Mouse (Mus musculus): ENCODE measurements at regions not wholly inside any gene's neighbourhood (a gene's known extent, or its start where the extent isn't known, plus 50 kb on each side); places are given as distances from the start of the nearest gene placed in this dataset.

DNA sequence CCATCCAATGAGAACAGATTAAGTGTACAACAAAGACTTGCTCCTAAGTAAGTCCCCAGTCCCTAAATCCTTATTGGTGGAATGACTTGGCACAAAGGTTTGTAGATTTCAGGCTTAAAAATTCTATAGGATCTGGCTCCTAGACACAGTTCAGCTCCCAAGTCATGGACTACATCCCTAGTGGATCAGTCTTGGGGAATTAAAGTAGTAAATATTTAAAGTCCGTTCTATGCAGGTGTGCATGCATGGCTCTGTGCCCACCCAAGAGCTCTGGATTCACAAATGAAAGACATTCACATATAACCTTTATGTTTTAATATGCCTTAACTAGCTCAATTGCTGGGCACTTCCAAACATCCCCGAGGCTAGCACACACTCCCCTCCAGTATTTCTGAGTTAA, 162.8 kb downstream of the Akr1d1 start:
- TF ChIP-seq POLR2A (IDR thresholded peaks at IDR 0.05; ENCODE audit: insufficient read depth, low read depth, low read length) = no peak
- no peak for TF ChIP-seq EP300 (IDR thresholded peaks at IDR 0.05; ENCODE audit: insufficient read depth, low read depth, low read length)
